In the genomic region with DNA sequence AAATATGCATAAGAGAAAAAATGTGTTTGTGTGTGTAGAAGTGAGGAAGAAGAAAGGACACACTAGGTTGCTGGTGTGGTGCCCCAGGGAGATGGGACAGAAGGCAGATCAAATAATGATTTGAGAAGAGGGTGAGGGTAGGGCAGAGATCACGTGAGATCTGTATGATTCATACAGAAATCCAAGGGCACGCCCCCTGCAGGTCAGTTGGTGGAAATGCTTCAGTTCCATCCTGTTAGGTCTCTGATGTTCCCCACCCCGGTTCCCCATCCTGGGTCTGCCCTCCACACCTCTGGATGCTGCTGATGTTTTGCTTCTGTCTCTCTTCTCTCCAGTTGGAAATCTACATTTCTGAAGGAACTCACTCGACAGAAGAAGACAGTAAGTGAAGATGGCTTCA, we compare ENCODE assay signal across 9 mouse cellular contexts. TPM values are rescaled to one million over a fixed set of nuclear protein-coding genes. Genes with fewer than 3 reads are reported as not detected.
DNase-seq lines count a peak whose midpoint lies in the region; ATAC-seq and TF ChIP-seq lines count a peak whose summit lies in the region.
"Had no signal": no experiment of that assay in that cellular context is flagged by ENCODE, and none has a peak within 500 bp of the region (broad histone marks: within the 10 kb centered on the region; RNA-seq: fewer than 3 reads in every experiment).

No protein-coding gene starts in this region.

- no peak overlapping the region for H3K4me3 ChIP-seq in kidney, postnatal 0 days (replicated peaks; ENCODE audit: low read depth, low read length)
- H3K4me3 ChIP-seq in kidney, embryonic 15.5 days (replicated peaks): no peak overlapping the region
- H3K4me3 ChIP-seq in myocyte: no peak overlapping the region
- H3K4me3 ChIP-seq: lung, embryonic 15.5 days had no signal

- no peak overlapping the region for H3K4me2 ChIP-seq in kidney, postnatal 0 days (ENCODE audit: low read length)
- H3K4me2 ChIP-seq in kidney, embryonic 15.5 days: no peak overlapping the region
- H3K4me2 ChIP-seq in myocyte (ENCODE audit: low read depth): no peak overlapping the region
- H3K4me2 ChIP-seq: lung, embryonic 15.5 days had no signal

- no peak for ATAC-seq in kidney, postnatal 0 days (replicated peaks; ENCODE audit: low FRiP score, low read depth)
- no peak for ATAC-seq in kidney, embryonic 15.5 days (replicated peaks; ENCODE audit: low FRiP score)
- ATAC-seq in CD4-positive, CD25-positive, alpha-beta regulatory T cell, adult 4 months: peak; percentile 56

- no peaks in the 10 kb centered on the region for H3K79me2 ChIP-seq in myocyte (ENCODE audit: control insufficient read depth, insufficient read depth)

- no peaks in the 10 kb centered on the region for H3K9me3 ChIP-seq in kidney, postnatal 0 days (replicated peaks; ENCODE audit: low read length)
- no peaks in the 10 kb centered on the region for H3K9me3 ChIP-seq in kidney, embryonic 15.5 days (replicated peaks)
- H3K9me3 ChIP-seq: lung, embryonic 15.5 days had no signal

- TF ChIP-seq POLR2A in myocyte (IDR thresholded peaks at IDR 0.05; ENCODE audit: insufficient read length, low read depth): no peak

- DNase-seq in kidney, postnatal 0 days (ENCODE audit: low spot score): no peak
- peak; percentile 52 for DNase-seq in T-cell, adult 2 months (ENCODE audit: low spot score)
- no peak for DNase-seq in layer of hippocampus, adult 9-11 months
- no peak for DNase-seq in gastrocnemius, adult 8-10 months (ENCODE audit: low spot score in 2 of 2)
- DNase-seq: heart, postnatal 36 days had no signal

- WGBS in kidney, postnatal 0 days: 53% methylated on average over 4 of the region's 4 CpGs
- 61% methylated on average over 4 of the region's 4 CpGs for WGBS in kidney, embryonic 15.5 days

- H3K9ac ChIP-seq in kidney, postnatal 0 days (ENCODE audit: low read depth, low read length): no peak overlapping the region
- no peak overlapping the region for H3K9ac ChIP-seq in kidney, embryonic 15.5 days
- H3K9ac ChIP-seq: lung, embryonic 15.5 days had no signal

- no peak overlapping the region for H3ac ChIP-seq in myocyte (ENCODE audit: control insufficient read depth, insufficient read length)

- no peak overlapping the region for H3K27ac ChIP-seq in kidney, postnatal 0 days
- no peak overlapping the region for H3K27ac ChIP-seq in kidney, embryonic 15.5 days
- H3K27ac ChIP-seq: lung, embryonic 15.5 days had no signal

- H3K4me1 ChIP-seq in kidney, postnatal 0 days (replicated peaks; ENCODE audit: insufficient read depth, low read length): no peaks in the 10 kb centered on the region
- no peaks in the 10 kb centered on the region for H3K4me1 ChIP-seq in kidney, embryonic 15.5 days
- H3K4me1 ChIP-seq: lung, embryonic 15.5 days had no signal

- peaks cover 47% of the 10 kb centered on the region for H3K36me3 ChIP-seq in kidney, postnatal 0 days (ENCODE audit: insufficient read depth, low read length)
- peaks cover 87% of the 10 kb centered on the region for H3K36me3 ChIP-seq in kidney, embryonic 15.5 days
- peaks cover 32% of the 10 kb centered on the region for H3K36me3 ChIP-seq in myocyte (ENCODE audit: control insufficient read depth, insufficient read depth)

- no peaks in the 10 kb centered on the region for H3K27me3 ChIP-seq in kidney, postnatal 0 days (ENCODE audit: insufficient read depth, low read length)
- no peaks in the 10 kb centered on the region for H3K27me3 ChIP-seq in kidney, embryonic 15.5 days
- H3K27me3 ChIP-seq in myocyte (ENCODE audit: control insufficient read depth, insufficient read depth, insufficient read length): no peaks in the 10 kb centered on the region
- H3K27me3 ChIP-seq: lung, embryonic 15.5 days had no signal

- peak; percentile 63 for TF ChIP-seq CTCF in kidney, postnatal 0 days (IDR thresholded peaks at IDR 0.05; ENCODE audit: low read depth)

TF ChIP-seq in myocyte, 11 proteins besides CTCF, POLR2A, EP300 and RAD21:
- peak; percentile 40 for TF ChIP-seq USF1 (IDR thresholded peaks at IDR 0.05; ENCODE audit: low read depth)
- TF ChIP-seq TCF3 (IDR thresholded peaks at IDR 0.05; ENCODE audit: insufficient read length, low read depth): no peak

RNA-seq across cellular contexts. Expression of gene Ciao2a, which starts 9.6 kb away (rescaled TPM):
- polyA plus RNA-seq in kidney, postnatal 0 days (2015; fragmentation: Nextera tagmentation; extraction: Ambion mirVana): 173 and 186 TPM in 2 replicates
- polyA plus RNA-seq in kidney, embryonic 15.5 days (2015; fragmentation: Nextera tagmentation; extraction: Ambion mirVana): 151 and 165 TPM in 2 replicates
- 100 to 1,000 TPM; 142 to 150 TPM for polyA plus RNA-seq in CD4-positive, CD25-positive, alpha-beta regulatory T cell, adult 4 months (2017; shearing (Covaris generic))
- polyA plus RNA-seq in myocyte (2012; fragmentation: generic; extraction: Trizol): 42.4 TPM
- total RNA-seq in gastrocnemius, adult 8-10 months (2022): 10 to 100 TPM; 51.2 to 64.6 (median 61.2) TPM

RNA-seq across cellular contexts. Expression of gene Snx1, which starts 9.6 kb away (rescaled TPM):
- polyA plus RNA-seq in kidney, postnatal 0 days (2015; fragmentation: Nextera tagmentation; extraction: Ambion mirVana): 131 and 141 TPM in 2 replicates
- 137 and 142 TPM in 2 replicates for polyA plus RNA-seq in kidney, embryonic 15.5 days (2015; fragmentation: Nextera tagmentation; extraction: Ambion mirVana)
- 10 to 100 TPM; 94.0 to 96.9 TPM for polyA plus RNA-seq in CD4-positive, CD25-positive, alpha-beta regulatory T cell, adult 4 months (2017; shearing (Covaris generic))
- 82.9 TPM for polyA plus RNA-seq in myocyte (2012; fragmentation: generic; extraction: Trizol)
- 10 to 100 TPM in 3 of 4 experiments, 1 to 10 TPM in 1; 9.0 to 11.0 (median 10.5) TPM for total RNA-seq in gastrocnemius, adult 8-10 months (2022)

RNA-seq across cellular contexts. Expression of gene Dapk2, which starts 22.1 kb away (rescaled TPM):
- 8.4 and 8.6 TPM in 2 replicates for polyA plus RNA-seq in kidney, postnatal 0 days (2015; fragmentation: Nextera tagmentation; extraction: Ambion mirVana)
- polyA plus RNA-seq in kidney, embryonic 15.5 days (2015; fragmentation: Nextera tagmentation; extraction: Ambion mirVana): 4.8 and 6.5 TPM in 2 replicates
- polyA plus RNA-seq in CD4-positive, CD25-positive, alpha-beta regulatory T cell, adult 4 months (2017; shearing (Covaris generic)): under 1 TPM in 1 of 2 experiments, not detected in 1; 0.81 TPM
- polyA plus RNA-seq in myocyte (2012; fragmentation: generic; extraction: Trizol): 51.3 TPM
- total RNA-seq in gastrocnemius, adult 8-10 months (2022): 10 to 100 TPM; 28.1 to 36.2 (median 34.1) TPM
